Mouse (Mus musculus): ENCODE data around the gene Bsg.

Gene Bsg

GRCm38 (mm10) chr10:79704065-79704969 lies at the start of gene Bsg:
Bsg (plus strand) TSS chr10:79704491.
- DNase-seq = peak; percentile 99

- peak; percentile 79 for DNase-seq
These were observed 49.3 kb upstream of the Bsg start for GRCm38 (mm10) chr10:79654946-79655395.

GRCm38 (mm10) chr10:79658829-79659228 lies 45.5 kb upstream of the Bsg start:
- no peak for DNase-seq

- DNase-seq = no peak
These were observed 44.0 kb upstream of the Bsg start for GRCm38 (mm10) chr10:79660298-79660697.

- DNase-seq = no peak
These were observed 42.4 kb upstream of the Bsg start for GRCm38 (mm10) chr10:79661861-79662260.

- DNase-seq = peak; percentile 45
These were observed 40.1 kb upstream of the Bsg start, which contains the start of gene Madcam1 for GRCm38 (mm10) chr10:79664131-79664665. Madcam1 (plus strand) TSS chr10:79664559.

- no peak for DNase-seq
These were observed 39.2 kb upstream of the Bsg start for GRCm38 (mm10) chr10:79665051-79665450.

GRCm38 (mm10) chr10:79666493-79666892 lies 37.8 kb upstream of the Bsg start:
- DNase-seq = no peak

- no peak for DNase-seq
These were observed 36.2 kb upstream of the Bsg start for GRCm38 (mm10) chr10:79668076-79668475.

- peak; percentile 95 for DNase-seq
These were observed 35.3 kb upstream of the Bsg start, which contains the start of gene Tpgs1 for GRCm38 (mm10) chr10:79668771-79669575. Tpgs1 (plus strand) TSS chr10:79669369.

GRCm38 (mm10) chr10:79669576-79670057 lies 34.7 kb upstream of the Bsg start:
- peak; percentile 81 for DNase-seq

GRCm38 (mm10) chr10:79670071-79670888 lies 34.0 kb upstream of the Bsg start:
- DNase-seq = no peak

- DNase-seq = no peak
These were observed 32.7 kb upstream of the Bsg start for GRCm38 (mm10) chr10:79671396-79672087.

- DNase-seq = no peak
These were observed 32.2 kb upstream of the Bsg start for GRCm38 (mm10) chr10:79672088-79672455.

GRCm38 (mm10) chr10:79673054-79673453 lies 31.2 kb upstream of the Bsg start:
- DNase-seq = no peak

GRCm38 (mm10) chr10:79675346-79676035 lies 28.8 kb upstream of the Bsg start:
- DNase-seq = no peak

GRCm38 (mm10) chr10:79680606-79681495 lies 23.4 kb upstream of the Bsg start:
- peak; percentile 63 for DNase-seq

GRCm38 (mm10) chr10:79681591-79682245 lies 22.6 kb upstream of the Bsg start, which contains the start of gene Cdc34:
Cdc34 (plus strand) TSS chr10:79682195.
- DNase-seq = peak; percentile 100

GRCm38 (mm10) chr10:79682551-79682915 lies 21.8 kb upstream of the Bsg start:
- DNase-seq = peak; percentile 62
